Mouse (Mus musculus) NIH3T3 (cell line): Measurements from ENCODE around the gene Fcgr4.
A peak's percentile ranks its signal among the peaks of the same experiment; 100 is the strongest.
"Not testable (repeated sequence)": the region's sequence is repeated elsewhere in the genome, so short reads cannot be mapped to it uniquely, and the experiment has no call there.

Experiments
- DNase-seq: peaks from one replicate; pipeline ENCODE4 v3.0.0-alpha.2; 2012; ENCODE audit warnings: low read depth

Fcgr4 gene

DNA sequence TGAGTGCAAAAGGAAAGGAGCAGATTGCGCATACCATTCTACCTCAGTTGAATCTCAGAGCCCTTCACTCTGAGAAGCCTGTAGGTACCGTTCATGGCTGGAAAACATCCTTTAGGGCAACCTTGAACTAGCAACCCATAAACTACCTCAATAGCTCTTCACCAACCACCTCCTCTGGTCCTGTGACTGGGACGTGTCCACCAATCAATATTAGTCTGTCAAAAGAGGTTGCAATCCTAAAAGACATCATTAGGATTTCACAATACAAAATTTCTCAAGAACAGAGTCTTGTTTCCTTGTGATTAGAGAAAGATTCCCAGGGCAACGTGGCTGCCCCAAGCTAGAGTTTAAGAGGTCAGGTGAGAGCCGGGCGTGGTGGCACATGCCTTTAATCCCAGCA is 34.6 kb downstream of the Fcgr4 start:
- no peak for DNase-seq

- DNase-seq: peak; percentile 63
Measured at GRCm38 (mm10) chr1:171057253-171057652, 38.5 kb downstream of the Fcgr4 start.

DNA sequence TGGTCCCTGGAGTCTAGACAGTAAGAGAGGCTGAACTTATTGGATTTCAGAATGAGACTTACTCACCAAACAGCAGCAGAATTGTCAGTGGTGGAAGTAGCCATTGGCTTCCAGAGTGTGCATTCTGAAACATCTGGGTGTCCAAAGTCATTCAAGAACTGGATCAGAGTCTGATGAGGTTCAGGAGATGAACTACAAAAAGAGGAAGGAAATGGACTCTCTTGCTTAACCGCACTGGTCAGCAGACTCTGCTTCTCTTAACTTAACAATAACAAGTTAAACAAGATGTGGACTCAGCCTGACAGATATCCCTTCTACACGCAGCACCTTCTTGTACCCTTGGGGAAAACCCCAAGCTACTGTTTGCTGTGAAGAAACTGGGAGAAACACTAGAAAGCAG is 40.5 kb downstream of the Fcgr4 start:
- DNase-seq: no peak

DNA sequence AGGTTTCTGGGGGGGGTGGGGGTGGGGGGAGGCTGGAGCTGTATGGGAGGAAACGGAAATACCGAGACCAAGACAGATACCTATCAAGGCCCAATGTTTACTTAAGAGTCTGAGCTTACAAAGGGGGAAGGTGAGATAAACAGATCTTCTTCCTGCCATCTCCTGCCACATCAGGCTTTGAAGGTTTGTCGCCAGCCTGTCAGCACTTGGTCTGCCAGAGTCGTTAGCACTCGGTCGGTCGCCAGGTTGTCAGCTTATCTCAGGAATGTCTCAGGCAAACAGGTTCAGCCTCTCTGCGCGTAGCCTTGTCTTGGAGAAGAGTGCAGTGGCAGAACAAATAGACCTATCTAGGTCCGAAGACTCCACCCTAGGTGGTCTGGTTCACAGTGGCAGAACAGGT is 41.7 kb downstream of the Fcgr4 start:
- no peak for DNase-seq

DNA sequence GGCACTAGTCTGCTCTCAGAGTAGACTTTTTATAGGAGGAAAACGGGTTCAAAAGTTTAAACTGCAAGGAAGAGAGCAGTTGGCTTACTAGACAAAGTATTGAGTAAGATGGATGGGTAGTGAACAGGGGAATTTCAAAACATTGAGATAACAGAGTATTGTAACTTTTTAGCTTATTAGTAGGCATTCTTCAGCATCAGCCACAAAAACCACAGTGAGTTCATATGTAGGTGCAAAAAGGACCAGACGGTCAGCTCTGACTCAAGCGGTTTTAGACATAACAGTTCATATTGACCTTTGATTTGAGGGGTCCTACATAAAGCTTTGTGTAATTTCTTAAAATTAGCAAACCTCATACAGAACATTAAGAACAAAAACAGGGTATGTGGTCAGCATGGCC is 42.8 kb downstream of the Fcgr4 start:
- DNase-seq: peak; percentile 46

GRCm38 (mm10) chr1:171063569-171064490 is 45.1 kb downstream of the Fcgr4 start:
- not testable (repeated sequence) for DNase-seq

- peak; percentile 59 for DNase-seq
Measured at GRCm38 (mm10) chr1:171064491-171065242, 45.9 kb downstream of the Fcgr4 start, which contains the start of gene Fcgr3. Fcgr3 (minus strand) TSS chr1:171064935.

- not testable (repeated sequence) for DNase-seq
Measured at GRCm38 (mm10) chr1:171065243-171065587, 46.5 kb downstream of the Fcgr4 start.

DNA sequence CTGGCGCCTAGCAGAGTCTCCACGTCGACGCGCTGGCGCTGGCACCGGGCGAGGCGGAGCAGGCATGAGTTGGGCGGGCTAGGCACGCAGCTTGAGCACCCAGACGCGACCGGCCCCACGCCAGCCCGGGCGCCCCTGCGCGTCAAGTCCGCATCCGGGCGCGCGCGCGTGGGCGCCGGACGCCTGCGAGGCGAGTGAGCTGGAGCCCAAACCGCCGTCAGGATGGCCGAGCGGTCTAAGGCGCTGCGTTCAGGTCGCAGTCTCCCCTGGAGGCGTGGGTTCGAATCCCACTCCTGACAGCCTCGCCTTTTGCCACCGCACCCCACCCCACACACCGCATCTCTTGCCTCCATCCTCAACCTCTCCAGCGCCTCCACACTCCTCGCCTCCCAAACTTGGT is 47.0 kb downstream of the Fcgr4 start:
- not testable (repeated sequence) for DNase-seq

DNA sequence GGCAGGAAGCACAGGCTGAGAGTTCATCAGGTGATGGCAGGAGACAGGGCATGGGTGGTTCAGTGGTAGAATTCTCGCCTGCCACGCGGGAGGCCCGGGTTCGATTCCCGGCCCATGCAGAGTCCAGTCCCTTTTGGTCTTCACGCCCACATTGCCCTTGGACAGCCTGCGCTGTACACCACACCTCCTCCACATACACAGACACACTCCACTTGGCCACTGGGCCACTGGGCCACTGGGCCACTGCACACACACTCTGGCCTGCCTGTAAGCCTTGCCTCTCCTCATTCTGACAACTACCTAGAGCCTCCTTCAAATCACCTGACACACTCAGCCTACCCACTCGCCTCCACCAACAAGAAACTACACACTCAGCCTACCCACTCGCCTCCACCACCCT is 47.9 kb downstream of the Fcgr4 start:
- DNase-seq: not testable (repeated sequence)

DNA sequence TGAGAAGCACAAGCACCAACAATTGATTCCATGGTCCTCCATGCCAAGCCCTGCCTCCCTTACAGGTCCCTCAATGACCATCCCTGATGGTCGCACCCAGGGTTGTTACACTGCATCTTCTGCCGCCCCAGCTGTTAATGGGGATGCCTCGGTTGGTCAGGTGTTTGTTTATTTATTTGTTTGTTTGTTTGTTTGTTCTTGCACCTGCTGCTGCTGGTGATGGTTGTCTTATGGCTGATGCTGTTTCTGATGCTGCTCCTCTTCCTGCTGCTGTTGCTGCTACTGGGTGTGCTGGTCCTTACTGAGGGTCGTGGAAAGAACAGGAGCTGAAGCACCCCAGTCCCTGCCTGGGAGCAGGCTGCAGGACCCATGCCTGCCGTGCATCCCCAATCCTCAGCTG is 49.2 kb downstream of the Fcgr4 start:
- not testable (repeated sequence) for DNase-seq

- DNase-seq: peak; percentile 20
Measured at GRCm38 (mm10) chr1:171069508-171069907, 50.8 kb downstream of the Fcgr4 start.

DNA sequence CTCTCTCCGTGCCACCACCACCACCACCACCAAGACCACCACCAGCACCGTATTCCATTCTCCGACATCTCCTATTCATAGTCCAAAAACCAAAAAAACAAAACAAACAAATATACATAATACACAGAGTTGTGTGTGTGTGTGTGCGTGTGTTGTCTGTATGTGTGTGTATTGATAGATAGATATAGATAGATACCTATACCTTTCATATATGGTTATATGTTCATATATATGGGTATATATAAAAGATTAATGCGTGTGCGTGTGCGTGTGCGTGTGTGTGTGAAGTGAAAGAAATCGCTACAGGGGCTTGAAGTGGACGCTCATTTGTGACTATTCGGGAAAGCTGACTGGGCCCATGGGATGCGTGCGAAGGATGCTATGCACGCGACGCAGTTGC is 52.2 kb downstream of the Fcgr4 start:
- DNase-seq: not testable (repeated sequence)

DNA sequence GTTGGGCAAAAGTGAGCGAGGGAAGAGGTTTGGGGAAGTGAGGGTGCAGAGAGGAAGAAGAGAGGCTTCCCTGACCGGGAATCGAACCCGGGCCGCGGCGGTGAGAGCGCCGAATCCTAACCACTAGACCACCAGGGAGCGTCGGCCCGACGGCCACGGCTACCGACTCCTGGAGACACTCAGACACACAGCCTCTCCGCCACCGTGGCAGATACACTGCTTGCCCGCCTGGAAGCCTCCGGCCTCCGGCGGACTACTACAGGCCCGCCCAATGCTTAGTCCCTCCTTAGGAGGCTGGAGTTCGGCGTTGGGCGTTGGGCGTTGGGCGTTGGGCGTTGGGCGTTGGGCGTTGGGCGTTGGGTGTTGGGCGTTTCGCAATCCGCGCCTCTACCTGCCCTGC is 53.0 kb downstream of the Fcgr4 start:
- DNase-seq: not testable (repeated sequence)

DNA sequence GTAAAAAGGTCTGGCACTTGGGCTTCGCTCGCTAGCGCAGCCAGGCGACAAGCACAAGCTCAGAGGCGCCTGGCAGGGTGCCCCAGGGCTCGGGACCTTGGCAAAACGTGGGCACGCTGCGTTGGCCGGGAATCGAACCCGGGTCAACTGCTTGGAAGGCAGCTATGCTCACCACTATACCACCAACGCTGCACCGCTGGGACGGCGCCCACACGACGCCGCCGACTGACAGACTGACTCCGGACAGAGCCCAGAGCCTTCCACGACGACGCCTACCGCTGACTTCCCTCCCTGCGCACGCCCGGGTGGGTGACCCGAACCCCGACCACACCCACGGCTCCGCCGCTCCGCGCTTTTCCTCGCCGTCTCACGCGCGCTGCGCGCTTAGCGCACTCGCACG is 53.5 kb downstream of the Fcgr4 start:
- DNase-seq: not testable (repeated sequence)

GRCm38 (mm10) chr1:171074283-171074682 is 55.6 kb downstream of the Fcgr4 start:
- DNase-seq: not testable (repeated sequence)

GRCm38 (mm10) chr1:171076176-171076575 is 57.5 kb downstream of the Fcgr4 start:
- DNase-seq: not testable (repeated sequence)

GRCm38 (mm10) chr1:171077192-171077591 is 58.5 kb downstream of the Fcgr4 start:
- DNase-seq: not testable (repeated sequence)

DNA sequence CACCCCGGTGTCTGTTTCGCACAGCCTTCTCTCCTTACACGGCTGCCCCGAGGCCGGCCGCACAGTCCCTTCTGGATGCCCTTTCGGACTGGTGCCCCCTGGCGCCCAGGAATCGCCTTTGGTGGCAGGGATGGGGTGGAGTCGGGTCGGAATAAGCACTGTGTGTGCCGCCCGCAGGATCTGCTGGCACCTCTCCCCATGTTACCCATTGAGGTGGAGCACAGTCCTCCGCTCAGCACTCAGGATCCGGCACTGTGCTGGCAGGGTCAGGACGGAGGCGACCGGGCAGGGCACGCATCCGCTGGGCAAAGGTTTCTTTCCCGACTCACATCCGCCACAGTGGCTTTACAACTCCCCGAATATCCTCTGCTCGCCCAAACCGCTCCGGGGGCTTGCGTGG is 59.2 kb downstream of the Fcgr4 start:
- DNase-seq: not testable (repeated sequence)

- DNase-seq: not testable (repeated sequence)
Measured at GRCm38 (mm10) chr1:171078419-171078818, 59.7 kb downstream of the Fcgr4 start.

- not testable (repeated sequence) for DNase-seq
Measured at GRCm38 (mm10) chr1:171079345-171079744, 60.6 kb downstream of the Fcgr4 start.
